Mouse (Mus musculus) intestine, postnatal 0 days (tissue): ENCODE results near the gene Eea1. TPM values are rescaled to one million over a fixed set of nuclear protein-coding genes. Genes with fewer than 3 reads are reported as not detected.

Experiments used
- ATAC-seq: fragments of 200-750 bp; cut with Nextera tagmentation; 2 replicates; pipeline ENCODE4 v1.8.0; 2017; ENCODE audit warnings: mild to moderate bottlenecking, moderate TSS enrichment, moderate library complexity
- H3K27ac ChIP-seq: fragments of 300-500 bp; sonication (generic); 2 replicates; pipeline ENCODE4 v1.5.1; 2014; ENCODE audit warnings: mild to moderate bottlenecking, low read depth, low read length, moderate library complexity
- H3K27me3 ChIP-seq: fragments of 300-500 bp; sonication (generic); replicated peaks from 2 replicates; pipeline ENCODE4 v1.6.1; 2014; ENCODE audit warnings: low read length, mixed read lengths; ENCODE audit not compliant: control insufficient read depth, insufficient read depth
- H3K36me3 ChIP-seq: fragments of 300-500 bp; sonication (generic); 2 replicates; pipeline ENCODE4 v1.6.1; 2014; ENCODE audit warnings: mild to moderate bottlenecking, moderate library complexity; ENCODE audit not compliant: control insufficient read depth, insufficient read depth
- H3K4me1 ChIP-seq: fragments of 300-500 bp; sonication (generic); replicated peaks from 2 replicates; pipeline ENCODE4 v1.6.1; 2014; ENCODE audit warnings: antibody characterized with exemption, low read length, mixed read lengths; ENCODE audit not compliant: control insufficient read depth, insufficient read depth
- H3K4me2 ChIP-seq: fragments of 300-500 bp; sonication (generic); replicated peaks from 2 replicates; pipeline ENCODE4 v1.6.1; 2014; ENCODE audit warnings: low read depth, mild to moderate bottlenecking, moderate library complexity
- H3K4me3 ChIP-seq: fragments of 300-500 bp; sonication (generic); 2 replicates; pipeline ENCODE4 v1.5.1; 2014; ENCODE audit warnings: low read depth, low read length
- H3K9ac ChIP-seq: fragments of 300-500 bp; sonication (generic); 2 replicates; pipeline ENCODE4 v1.6.1; 2014; ENCODE audit warnings: mild to moderate bottlenecking, low read depth, low read length
- H3K9me3 ChIP-seq: fragments of 300-500 bp; sonication (generic); 2 replicates; pipeline ENCODE4 v1.6.1; 2016; ENCODE audit warnings: mixed run types; ENCODE audit not compliant: control insufficient read depth
- CTCF ChIP-seq: sonication (generic); IDR thresholded peaks from 2 replicates; pipeline ENCODE4 v1.5.1; 2016; ENCODE audit warnings: low read depth, mild to moderate bottlenecking, control low read depth, antibody characterized with exemption, moderate library complexity
- WGBS: fragments of 180-500 bp; shearing (Covaris S2); extraction: QIAGEN DNeasy Blood & Tissue Kit; methylation state at CpG from one replicate; pipeline ENCODE4 v1.1.7; 2014; 5-methylcytosine and 5-hydroxymethylcytosine counted together
- polyA plus RNA-seq: library from polyadenylated mRNA; unstranded; fragments of >200 nt; fragmentation: Nextera tagmentation; extraction: Ambion mirVana; gene quantifications from 2 replicates; pipeline ENCODE4 v1.2.1, GENCODE M21; 2015

Eea1 gene
- polyA plus RNA-seq, 1 experiment from 2014 or later = 21.3 TPM

GRCm38 (mm10) chr10:95991176-95991575 is 50.7 kb downstream of the Eea1 start:
- Histone ChIP-seq H3K4me3 (no peak overlapping the region), H3K9ac (no peak overlapping the region), H3K4me1 (no peaks in the 10 kb centered on the region), H3K4me2 (no peak overlapping the region), H3K27me3 (no peaks in the 10 kb centered on the region), H3K27ac (no peak overlapping the region), H3K9me3 (no peaks in the 10 kb centered on the region), H3K36me3 (0 out of 2 replicates have a peak, but pooled peaks cover 5% of the 10 kb centered on the region)
- ATAC-seq = no peak
- WGBS = 83% methylated on average over 1 of the region's 1 CpGs
- TF ChIP-seq CTCF = no peak

DNA sequence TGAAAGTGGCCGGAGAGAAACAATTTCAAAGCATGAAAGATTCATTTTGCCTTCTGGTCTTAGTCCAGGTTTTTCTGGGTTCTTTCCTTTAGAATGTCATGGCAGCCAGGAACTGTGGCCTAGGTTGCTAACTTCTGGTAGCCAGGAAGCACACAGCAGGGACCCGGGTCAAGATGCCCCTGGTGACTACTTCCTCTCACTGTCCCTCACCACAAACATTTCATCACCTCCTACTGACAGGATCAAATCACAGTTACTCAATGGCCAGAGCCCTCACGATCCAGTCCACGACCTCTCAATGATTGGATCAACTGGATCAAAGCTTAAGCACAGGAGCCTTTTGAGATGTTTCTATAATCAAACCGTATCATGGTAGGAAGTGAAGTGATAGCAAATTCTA is 60.5 kb downstream of the Eea1 start:
- H3K36me3 ChIP-seq = peaks cover 11% of the 10 kb centered on the region; the same call in 1 of the 2 replicates
- no peaks in the 10 kb centered on the region for H3K4me1 ChIP-seq
- H3K4me3 ChIP-seq = no peak overlapping the region
- no peak for TF ChIP-seq CTCF
- no peak overlapping the region for H3K4me2 ChIP-seq
- ATAC-seq = no peak
- WGBS = 86% methylated on average over 5 of the region's 5 CpGs
- no peak overlapping the region for H3K27ac ChIP-seq
- H3K9me3 ChIP-seq = no peaks in the 10 kb centered on the region
- no peak overlapping the region for H3K9ac ChIP-seq
- H3K27me3 ChIP-seq = no peaks in the 10 kb centered on the region

DNA sequence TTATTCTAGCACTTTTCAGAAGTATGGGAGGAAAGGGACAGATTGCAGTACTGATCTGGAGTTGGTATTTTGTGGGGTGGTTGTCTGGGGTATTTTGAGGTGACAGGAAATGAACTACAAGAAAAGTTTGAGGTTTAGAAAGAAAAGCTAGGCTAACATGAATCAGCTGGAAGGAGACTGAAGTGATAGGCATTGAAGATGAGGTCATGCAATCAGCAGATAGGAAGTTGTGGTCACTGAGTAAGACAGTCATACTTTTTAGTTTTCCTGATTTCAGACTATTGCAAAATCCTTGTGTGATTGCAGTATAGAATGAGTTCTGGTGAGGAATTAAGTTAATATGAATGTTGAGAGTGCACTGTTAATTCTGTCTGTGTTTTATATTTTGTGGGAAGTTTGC is 75.3 kb downstream of the Eea1 start:
- no peaks in the 10 kb centered on the region for H3K9me3 ChIP-seq
- H3K4me2 ChIP-seq = no peak overlapping the region
- H3K4me1 ChIP-seq = no peaks in the 10 kb centered on the region
- H3K36me3 ChIP-seq = peaks cover 46% of the 10 kb centered on the region
- H3K27ac ChIP-seq = no peak overlapping the region
- H3K4me3 ChIP-seq = no peak overlapping the region
- ATAC-seq = no peak
- TF ChIP-seq CTCF = no peak
- H3K27me3 ChIP-seq = no peaks in the 10 kb centered on the region
- no peak overlapping the region for H3K9ac ChIP-seq

DNA sequence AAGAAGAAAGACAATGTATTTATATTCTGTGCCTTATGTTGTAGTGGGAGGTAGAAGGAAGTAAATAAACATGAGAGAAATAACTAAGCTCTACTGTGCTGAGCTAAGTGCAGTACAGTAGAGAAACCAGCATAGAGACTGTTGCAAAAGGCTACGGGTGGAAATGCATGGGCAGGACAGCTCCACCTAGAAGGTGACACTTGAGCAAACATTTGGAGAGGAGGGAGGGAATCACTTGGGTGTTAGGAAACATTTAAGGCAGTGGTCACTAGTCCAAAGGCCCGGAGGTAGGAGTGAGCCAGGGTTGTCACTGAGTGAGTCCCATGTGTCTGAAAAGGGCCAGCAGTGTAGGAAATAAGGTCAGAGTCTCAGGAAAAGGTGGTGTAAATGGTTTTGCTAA is 77.0 kb downstream of the Eea1 start:
- no peak overlapping the region for H3K4me2 ChIP-seq
- no peak overlapping the region for H3K27ac ChIP-seq
- no peak for TF ChIP-seq CTCF
- no peaks in the 10 kb centered on the region for H3K9me3 ChIP-seq
- no peaks in the 10 kb centered on the region for H3K4me1 ChIP-seq
- no peak overlapping the region for H3K9ac ChIP-seq
- ATAC-seq = no peak
- no peaks in the 10 kb centered on the region for H3K27me3 ChIP-seq
- H3K4me3 ChIP-seq = no peak overlapping the region
- 74% methylated on average over 2 of the region's 2 CpGs for WGBS
- peaks cover 34% of the 10 kb centered on the region for H3K36me3 ChIP-seq

DNA sequence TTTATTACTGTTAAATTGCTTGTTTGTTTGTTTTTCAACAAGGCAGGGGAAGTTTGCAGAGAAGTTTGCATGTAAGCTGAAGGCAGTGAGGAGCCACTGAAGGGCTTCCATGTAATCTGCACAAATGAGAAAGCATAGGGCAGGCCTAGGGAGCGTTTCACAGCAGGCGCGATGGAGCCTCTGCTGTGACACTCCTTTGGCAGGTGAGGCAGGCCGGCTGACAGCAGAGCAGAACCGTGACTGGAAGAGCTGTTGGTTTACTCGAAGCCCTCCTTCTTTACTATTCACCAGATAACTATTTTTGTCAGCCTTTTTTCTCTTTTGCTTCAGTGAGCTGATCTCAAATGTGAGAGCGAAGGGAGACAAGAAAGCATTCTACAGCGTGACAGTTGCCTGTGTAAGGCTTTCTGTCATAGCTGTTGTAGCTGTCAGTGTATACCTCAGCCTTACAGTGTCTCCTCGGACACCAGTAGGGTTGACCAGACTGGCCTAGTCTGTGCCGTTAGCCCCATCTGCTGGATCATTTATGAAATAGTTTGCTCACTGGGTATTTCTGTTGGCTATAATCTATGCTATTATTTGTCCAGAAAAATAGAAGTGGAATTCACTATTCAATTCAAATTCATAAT is 93.0 kb downstream of the Eea1 start:
- TF ChIP-seq CTCF = peak; percentile 85
- no peak for ATAC-seq
- Histone ChIP-seq H3K9me3 (no peaks in the 10 kb centered on the region), H3K27ac (no peak overlapping the region), H3K9ac (no peak overlapping the region), H3K36me3 (peaks cover 17% of the 10 kb centered on the region), H3K27me3 (no peaks in the 10 kb centered on the region), H3K4me1 (no peaks in the 10 kb centered on the region), H3K4me2 (no peak overlapping the region), H3K4me3 (no peak overlapping the region)
- 60% methylated on average over 10 of the region's 10 CpGs for WGBS

DNA sequence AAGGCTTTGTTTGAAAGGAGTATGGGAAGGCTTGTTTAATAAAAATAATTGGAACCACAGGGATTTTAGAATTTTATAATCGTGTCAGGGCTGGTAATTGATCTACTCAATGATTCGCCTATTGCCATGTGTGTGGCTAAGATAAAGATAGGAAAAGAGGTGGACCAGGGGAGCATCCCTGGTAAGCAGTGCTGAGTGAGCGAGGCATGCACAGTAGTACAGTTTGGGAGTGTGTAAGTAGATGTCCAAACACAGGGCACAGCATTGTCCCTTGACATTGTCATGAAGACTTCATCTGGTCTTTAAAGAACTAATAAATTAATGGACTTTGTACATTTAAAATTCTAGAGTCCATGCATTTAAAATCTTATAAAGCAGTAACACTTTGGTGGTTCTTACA is 93.7 kb downstream of the Eea1 start:
- Histone ChIP-seq H3K4me1 (no peaks in the 10 kb centered on the region), H3K9ac (no peak overlapping the region), H3K36me3 (peaks cover 22% of the 10 kb centered on the region), H3K27me3 (no peaks in the 10 kb centered on the region), H3K27ac (no peak overlapping the region), H3K4me2 (no peak overlapping the region), H3K4me3 (no peak overlapping the region), H3K9me3 (no peaks in the 10 kb centered on the region)
- TF ChIP-seq CTCF = no peak
- 92% methylated on average over 3 of the region's 3 CpGs for WGBS
- no peak for ATAC-seq

DNA sequence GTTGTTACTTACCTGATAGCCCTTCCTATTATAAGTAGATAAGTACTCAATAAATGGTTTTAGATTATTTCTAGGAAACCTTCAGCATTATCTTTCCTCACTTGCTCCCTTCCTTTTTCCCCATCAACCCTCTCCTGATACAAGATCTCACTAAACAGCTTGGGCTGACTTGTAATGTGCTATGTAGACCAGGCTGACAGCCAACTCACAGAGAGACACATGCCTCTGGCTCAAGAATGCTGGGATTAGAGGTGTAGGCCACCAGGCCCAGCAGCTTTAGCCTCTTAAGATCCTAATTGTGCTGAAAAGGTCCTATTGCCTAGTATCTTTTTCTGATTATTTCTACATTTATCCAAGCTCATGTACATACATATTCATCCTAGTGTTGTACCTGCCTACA is 95.5 kb downstream of the Eea1 start:
- H3K36me3 ChIP-seq = peaks cover 38% of the 10 kb centered on the region
- H3K4me3 ChIP-seq = no peak overlapping the region
- no peak overlapping the region for H3K4me2 ChIP-seq
- no peak for TF ChIP-seq CTCF
- no peaks in the 10 kb centered on the region for H3K4me1 ChIP-seq
- ATAC-seq = no peak
- H3K27me3 ChIP-seq = no peaks in the 10 kb centered on the region
- H3K27ac ChIP-seq = no peak overlapping the region
- H3K9me3 ChIP-seq = no peaks in the 10 kb centered on the region
- H3K9ac ChIP-seq = no peak overlapping the region
